Mouse (Mus musculus) mouse trophoblast stem cell (cell line): ENCODE data around the gene Cd52.
"Not testable (repeated sequence)": the region's sequence is repeated elsewhere in the genome, so short reads cannot be mapped to it uniquely, and the experiment has no call there.

Source experiments
- in situ Hi-C, 2 experiments: fragments of 300-500 bp; cut with MseI, MboI; formaldehyde crosslinking; loops; 2 replicates in 1 of 2; 3 replicates in 1 of 2; pipeline ENCODE4 v1.15.1; 2025

Gene Cd52

DNA sequence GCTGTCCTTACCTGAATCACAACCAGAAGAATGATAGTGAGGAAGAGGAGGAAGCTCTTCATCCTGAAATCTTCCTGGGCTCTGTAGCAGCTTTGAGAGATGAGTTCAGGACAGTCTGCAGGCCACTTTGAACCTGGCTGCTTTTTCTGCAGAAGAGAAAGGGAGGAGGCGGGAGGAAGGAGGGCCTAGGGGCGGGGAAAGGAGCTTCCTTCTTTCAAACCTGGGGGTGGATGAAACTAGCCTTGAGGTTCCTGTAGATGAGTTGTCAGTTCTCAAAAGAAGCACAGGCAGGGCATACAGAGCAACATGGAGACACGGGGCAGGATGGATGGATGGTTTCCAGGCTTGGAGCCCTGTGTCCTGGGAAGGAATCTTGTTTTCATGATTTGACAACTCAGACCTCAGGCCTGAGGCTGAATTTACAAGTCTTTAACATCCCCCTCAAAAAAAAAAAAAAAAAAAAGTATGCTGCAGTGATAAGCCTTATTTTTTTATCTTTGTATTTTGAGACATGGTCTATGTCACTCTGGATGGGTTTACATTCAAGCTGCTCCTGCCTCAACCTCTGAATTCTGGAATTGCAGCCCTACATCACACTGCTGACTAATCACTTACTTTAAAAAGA lies at the start of gene Cd52:
Gene Cd52 (minus strand): TSS at position 160 of the 625 bp plus-strand sequence.
- in situ Hi-C loops = loop anchor here (5.0 kb wide), 2 partner anchors 32 to 37 kb away; partner anchors contain the start of gene Sh3bgrl3 (in 1 of the 2)

DNA sequence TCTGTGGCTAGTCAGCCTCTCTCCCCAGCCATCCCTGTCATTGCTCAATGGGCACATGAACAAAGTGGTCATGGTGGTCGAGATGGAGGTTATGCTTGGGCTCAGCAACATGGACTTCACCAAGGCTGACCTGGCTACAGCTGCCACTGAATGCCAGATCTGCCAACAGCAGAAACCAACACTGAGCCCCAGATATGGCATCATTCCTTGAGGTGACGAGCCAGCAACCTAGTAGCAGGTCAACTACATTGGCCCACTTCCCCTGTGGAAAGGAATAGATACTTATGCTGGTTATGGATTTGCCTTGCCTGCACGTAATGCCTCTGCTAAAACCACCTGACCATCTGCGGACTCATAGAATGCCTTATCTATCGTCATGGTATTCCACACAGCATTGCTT lies 49.4 kb upstream of the Cd52 start:
- in situ Hi-C loops = not testable (repeated sequence)

DNA sequence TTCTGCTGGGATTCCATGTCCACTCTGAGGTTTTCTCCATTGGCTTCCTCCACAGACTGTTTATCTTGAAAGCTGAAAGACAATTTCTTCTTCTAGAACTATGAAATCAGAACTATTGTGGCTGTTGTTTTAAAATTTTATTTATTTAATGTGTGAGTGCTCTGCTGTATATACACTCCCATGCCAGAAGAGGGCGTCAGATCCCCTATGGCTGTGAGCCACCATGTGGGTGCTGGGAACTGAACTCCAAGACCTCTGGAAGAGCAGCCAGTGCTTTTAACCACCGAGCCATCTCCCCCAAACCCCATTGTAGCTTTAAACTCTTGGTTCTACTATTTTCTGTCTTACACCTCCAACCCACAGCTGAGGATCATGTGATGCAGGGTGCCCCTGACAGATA lies 44.0 kb upstream of the Cd52 start:
- in situ Hi-C loops = no loop called here

DNA sequence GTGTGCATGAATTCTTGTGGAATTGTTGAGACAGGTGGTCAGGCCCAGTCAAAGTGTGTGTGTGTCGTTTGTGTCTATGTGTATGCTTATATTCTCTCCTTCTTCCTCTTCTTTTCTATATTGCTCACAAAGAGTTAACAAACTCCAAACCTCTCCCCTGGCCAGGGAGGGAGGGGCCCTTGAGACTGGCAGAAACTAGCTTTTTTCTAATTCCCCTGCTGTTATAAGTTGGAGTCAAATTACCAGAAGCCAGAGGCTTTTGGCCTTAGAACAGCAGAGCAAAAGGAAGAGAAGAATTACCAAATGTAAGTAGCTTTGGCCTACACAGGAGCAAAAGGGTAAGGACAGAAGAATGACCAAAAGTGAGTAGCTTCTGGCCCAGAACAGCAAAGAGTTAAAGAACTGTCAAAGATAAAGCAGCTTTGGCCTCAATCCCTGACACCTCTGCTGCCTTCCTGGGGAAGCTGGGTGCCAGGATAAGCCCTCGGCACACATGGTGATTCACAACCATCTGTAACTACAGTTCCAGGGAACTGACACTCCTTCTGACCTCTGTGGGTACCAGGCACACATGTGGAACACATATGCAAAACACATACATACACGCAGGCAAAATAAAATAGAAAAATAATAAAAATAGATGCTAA lies 41.5 kb upstream of the Cd52 start:
- in situ Hi-C loops = no loop called here

DNA sequence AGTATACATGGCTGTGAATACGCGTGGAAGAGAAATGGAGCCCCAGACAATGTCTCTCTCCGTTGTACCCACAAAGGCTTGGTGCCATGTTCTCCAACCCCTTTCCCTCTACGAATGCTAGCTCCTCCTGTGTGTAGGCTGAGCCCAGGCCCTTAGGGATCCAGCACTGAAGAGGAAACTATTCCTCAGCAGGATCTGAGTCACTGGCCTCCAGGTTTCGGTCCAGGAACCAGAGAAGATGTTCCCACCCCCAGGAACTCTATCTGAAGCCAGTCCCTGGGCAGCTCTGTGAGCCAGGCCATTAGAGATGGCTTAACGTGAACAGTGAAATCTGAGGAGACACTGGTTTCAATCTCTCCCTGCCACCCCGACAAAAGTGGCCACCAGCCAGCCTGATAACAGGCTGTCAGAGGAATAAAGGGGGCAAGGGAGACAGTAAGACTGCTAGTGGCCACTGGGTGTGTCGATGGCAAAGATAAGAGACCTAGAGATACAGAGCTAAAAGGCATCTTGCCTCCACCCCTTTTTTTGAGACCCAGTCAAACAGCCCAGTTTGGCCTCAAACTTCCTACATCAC lies 37.7 kb upstream of the Cd52 start:
- in situ Hi-C loops = loop anchor here in 1 of 2 experiments (5.0 kb wide), 1 partner anchor 40 kb away; no protein-coding TSS in a partner anchor

DNA sequence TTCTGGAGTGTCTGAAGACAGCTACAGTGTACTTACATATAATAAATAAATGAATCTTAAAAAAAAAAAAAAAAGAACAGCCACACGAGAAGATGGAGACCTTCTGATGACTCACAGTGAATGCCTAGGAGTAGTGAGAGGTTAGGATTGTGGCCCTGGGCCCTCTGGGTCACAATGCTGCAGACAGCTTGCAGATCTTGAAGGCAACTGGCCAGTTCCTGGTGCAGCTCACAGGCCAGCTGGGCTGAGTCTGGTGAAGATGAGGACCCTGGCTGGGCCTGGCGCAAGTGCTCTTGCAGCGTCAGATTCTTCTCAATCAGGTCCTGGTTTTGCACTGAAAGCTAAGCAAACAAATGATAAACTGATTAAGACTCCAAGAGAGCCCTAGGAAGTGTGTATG lies 37.2 kb upstream of the Cd52 start:
- in situ Hi-C loops = loop anchor here in 1 of 2 experiments (5.0 kb wide), 1 partner anchor 40 kb away; no protein-coding TSS in a partner anchor

DNA sequence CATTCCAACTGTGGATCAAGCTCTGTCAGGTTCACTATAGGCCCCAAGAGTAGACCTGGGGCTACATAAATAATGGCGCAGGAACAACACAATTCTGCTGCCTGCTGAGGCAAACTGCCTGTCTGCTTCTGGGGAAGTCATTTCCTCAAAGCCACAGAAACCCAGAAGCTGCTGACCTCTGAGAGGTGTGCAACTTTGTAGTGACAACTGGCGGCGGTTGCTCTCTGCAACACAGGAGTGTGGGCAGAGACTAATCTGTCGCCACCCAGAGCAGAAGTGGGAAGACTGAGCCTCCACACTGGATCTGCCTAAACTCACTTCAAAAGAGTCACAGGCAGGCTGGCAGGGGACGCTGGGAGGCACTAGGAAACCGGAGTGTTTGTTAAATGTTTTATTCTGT lies 34.6 kb upstream of the Cd52 start:
- in situ Hi-C loops = loop anchor here in 1 of 2 experiments (5.0 kb wide), 1 partner anchor 37 kb away; no protein-coding TSS in a partner anchor

DNA sequence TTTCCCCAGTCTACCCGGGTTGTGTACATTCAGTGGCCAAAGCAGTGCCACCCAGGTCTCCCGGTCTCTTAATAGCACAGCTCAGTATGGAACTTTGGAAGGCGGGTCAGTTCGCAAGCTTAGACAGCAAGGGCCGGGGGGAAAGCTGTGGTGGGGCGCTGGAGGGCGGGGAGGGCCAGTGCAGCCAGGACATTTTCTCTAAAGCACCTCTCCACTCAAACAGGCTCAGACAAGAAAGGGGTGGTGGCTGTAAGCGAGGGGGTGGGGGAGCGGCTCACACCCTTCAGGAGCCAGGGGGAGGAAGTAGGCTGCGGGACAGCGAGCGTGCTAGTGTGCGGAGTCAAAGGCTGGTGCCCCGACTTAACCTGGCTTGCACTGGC lies 34.1 kb upstream of the Cd52 start:
- in situ Hi-C loops = loop anchor here in 1 of 2 experiments (5.0 kb wide), 1 partner anchor 37 kb away; no protein-coding TSS in a partner anchor

DNA sequence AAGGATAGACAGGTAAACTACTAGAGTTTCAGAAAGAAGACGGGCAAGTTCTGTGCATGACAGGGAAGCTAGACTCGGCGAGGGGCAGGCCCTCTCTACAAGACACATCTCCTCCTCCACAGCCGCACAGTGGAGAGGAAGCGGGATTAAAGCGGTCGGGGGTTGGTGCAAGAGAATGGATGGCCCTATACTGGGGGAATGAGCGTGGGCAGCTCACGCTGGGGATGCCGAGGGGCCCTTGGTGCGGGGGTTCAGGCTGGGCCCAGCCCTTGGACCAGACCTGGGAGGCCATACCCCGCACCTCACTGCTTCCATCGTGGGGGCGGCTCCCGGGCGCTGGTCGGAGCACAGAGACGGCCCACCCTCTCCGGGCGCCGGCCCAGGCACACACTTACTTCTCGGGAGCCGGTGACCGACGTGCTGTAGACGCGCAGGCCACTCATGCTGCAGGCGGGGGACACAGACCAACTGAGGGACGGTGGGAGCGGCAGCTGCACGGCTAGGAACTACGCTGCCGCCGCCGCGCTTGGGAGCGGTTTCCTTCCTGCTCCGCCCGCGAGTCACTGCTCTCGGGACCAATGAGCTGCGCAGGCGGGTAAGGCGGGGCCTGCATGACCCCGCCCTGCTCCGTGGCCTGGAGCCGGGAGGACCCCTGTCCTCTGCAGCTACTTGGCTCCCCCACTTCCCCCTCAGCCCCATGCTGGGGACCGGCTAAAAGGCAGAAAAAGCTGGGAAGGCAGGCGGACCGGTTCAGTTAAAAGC lies 33.5 kb upstream of the Cd52 start, which contains the start of gene Sh3bgrl3:
Gene Sh3bgrl3 (minus strand): TSS at position 569 of the 762 bp plus-strand sequence.
- in situ Hi-C loops = loop anchor here in 1 of 2 experiments (5.0 kb wide), 1 partner anchor 36 kb away; no protein-coding TSS in a partner anchor

DNA sequence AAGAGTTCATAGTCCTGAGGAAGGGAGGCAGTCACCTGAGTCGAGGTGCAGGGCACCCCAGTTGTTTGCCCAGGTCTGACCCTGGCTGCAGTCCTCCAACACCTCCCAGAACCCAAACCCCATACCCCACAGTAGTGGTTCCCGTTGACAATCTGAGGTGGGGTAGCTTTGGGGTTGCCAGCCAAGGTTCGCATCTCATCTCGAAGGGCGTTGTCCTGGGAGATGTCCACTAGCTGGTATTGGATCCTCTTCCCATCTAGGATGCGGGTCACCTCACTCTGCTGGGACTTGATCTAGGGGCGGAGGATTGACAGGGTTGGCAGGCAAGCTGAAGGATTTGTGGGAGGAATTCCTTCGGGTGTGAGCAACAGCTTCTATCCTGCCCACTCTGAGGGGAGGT lies 32.9 kb upstream of the Cd52 start:
- in situ Hi-C loops = loop anchor here in 1 of 2 experiments (5.0 kb wide), 1 partner anchor 35 kb away; no protein-coding TSS in a partner anchor

DNA sequence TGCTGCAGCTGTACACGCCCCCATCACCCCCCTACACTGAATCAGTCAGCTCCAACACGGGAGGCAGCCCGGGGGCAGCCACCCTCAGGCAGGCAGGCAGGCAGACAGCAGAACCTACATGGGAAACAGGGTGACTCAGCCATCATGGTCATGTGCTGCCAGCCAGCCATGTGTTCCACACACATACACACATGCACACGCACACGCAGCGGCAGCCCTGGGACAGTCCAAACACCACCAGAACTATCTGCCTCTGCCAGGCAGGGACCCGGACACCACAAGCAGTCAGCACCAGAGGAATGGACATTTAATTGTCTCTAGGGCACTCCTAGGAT lies 32.2 kb upstream of the Cd52 start:
- in situ Hi-C loops = loop anchor here in 1 of 2 experiments (5.0 kb wide), 1 partner anchor 35 kb away; no protein-coding TSS in a partner anchor

DNA sequence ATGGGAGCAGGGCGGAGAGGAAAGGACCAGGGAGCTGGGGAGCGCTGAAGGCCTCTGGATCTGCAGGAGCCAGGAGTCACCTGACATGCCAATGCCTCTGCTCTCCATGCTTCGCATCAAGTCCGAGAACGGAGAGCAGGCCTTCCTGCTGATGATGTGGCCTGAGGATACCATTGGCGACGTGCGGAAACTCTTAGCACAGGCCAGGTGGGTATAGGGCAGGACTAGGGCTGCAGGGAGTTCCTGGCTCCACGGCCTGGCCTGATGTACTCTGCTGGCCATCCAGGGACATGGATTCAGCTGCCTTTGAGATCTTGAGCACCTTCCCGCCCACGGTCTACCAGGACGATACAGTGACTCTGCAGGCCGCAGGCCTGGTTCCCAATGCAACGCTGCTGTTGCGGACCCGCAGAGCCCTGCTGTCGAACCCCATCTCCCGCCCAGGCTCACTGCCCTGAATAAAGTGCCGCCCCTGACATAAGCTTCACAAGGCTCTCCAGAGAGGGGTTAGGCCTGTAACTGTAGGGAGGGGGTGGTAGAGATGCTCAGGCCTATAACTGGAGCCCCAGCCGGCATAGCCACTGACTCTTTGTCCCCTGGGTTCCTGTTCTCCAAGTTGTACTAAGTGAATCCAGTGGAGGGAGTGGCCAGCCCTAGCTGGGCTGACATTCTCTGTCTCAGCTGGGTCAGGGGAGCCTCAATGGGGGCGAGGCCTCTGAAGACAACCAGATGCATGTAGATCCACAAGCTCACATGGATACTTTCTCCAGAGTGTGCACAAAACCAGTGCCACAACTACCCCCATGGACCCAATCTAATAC lies 31.6 kb upstream of the Cd52 start:
- in situ Hi-C loops = loop anchor here in 1 of 2 experiments (5.0 kb wide), 1 partner anchor 34 kb away; no protein-coding TSS in a partner anchor

DNA sequence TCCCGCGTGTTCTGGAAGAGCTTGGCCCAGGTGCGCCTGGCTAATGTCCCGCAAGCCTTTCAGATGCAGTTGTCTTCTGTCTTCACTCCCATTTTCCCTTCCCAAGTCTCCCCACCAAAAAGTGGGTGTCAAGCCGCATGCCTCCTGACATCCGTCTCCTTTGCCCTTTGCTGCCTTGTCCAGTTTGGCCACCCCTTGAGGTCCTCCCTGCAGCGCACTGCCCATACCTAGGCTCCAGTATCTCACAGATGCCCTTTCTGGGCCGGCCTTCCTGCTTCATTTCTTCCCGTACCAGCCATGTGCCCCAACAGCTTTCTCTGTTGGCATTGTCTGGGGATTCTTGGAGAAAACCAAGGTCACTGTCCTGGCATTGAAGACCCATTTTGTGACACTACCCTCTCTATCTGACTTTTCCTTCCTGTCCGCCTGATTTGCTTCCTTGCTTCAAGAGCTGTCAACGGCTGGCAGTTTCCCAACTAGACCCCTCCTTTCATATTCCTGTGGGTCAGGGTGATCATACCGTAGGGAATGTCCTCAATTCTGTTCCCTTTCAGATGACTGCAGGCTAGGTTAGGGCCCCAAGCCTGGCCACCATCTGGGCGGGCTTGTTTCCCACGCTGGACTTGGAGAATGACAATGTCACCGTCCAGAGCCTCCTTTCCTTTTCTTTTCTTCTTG lies 30.6 kb upstream of the Cd52 start:
- in situ Hi-C loops = loop anchor here in 1 of 2 experiments (5.0 kb wide), 1 partner anchor 33 kb away; no protein-coding TSS in a partner anchor

DNA sequence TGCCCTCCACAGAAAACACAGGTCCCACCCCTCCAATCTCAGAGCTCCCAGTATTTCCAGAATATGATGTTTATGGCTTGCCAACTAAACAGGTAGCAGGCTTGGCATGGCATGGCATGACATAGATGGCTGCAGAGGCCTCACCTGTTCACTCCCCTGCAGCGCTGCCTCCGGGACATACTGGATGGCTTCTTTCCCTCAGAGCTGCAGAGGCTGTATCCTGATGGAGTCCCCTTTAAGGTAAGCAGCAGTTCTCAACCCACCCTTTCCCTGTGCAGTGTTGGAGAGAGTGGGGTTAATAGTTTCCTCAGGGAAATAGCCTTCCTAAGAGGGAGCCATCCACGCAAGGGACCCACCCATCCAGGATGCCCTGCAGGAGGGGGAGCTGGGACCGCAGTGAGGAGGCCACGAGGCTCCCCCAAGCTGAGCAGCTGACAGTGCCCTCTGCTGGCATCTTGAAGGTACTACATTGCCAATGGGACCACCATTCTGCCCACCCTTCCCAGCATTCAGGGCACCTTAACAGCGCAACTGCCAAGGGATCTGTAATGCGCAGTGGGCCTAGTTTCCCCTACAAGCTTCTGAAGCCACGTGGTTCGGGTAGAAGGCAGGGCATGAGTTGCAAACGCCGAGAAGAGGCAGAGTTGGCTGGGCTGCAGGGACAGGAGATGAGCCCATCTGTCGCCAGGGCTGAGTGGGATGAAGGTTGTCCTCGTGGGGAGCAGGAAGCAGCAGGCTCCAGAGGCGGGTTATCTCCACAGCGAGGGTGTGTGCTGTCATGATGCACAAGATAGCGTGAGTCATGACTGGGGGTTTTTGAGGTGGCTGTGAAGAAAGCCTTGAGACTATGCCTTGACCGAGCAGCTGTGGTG lies 29.0 kb upstream of the Cd52 start:
- in situ Hi-C loops = no loop called here

DNA sequence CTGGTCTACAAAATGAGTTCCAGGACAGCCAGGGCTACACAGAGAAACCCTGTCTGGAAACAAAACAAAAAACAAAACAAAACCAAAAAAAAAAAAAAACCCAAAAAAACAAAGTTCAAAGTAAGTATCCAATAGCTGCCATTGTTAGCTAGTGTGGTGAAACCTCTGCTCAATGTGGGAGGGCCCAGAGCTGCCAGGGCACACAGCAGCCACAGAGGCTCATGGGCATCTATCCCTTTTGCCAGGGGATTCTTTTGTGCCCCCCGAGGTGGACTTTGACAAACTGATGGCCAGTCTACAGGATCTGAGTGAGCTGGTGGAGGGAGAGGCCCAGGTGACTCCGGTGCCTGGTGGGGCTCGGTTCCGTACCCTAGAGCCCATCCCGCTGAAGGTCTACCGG lies 28.3 kb upstream of the Cd52 start:
- in situ Hi-C loops = no loop called here

DNA sequence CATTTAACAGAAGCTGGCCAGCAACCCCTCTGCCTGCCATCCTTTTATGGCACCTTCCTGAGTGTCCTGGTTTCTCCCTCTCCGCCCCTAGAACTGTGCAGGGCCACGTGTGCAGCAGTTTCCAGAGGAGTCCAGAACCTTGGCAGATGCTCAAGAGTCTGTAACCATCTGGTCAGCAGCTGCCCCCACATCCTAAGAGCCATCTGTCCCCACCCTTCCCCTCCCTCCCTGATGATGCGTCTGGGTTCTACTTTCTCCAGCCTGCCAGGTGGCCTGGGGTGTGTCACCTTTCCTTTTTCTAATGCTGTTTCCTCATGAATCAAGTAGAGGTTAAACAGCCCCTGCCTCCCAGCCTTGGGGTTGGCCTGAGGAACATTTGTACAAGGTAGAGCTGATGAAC lies 27.4 kb upstream of the Cd52 start:
- in situ Hi-C loops = no loop called here

DNA sequence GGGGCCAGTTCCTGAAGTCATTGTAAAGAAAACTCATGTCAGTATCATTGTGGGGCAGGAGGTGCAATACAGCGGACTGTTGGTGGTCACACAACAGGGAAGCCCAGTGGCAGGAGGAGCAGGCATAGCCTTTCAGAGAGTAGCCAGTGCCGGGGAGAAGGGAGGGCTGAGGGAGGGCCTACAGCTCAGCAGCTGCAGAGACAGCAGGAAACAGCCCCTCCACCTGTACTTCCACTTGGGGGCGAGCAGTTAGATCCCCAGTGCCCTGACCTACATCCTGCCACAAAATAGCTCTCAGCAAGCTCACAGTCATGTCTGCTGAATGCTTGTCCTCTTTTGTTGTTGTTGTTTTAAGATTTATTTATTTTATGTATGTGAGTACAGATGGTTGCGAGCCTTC lies 26.7 kb upstream of the Cd52 start:
- in situ Hi-C loops = no loop called here

DNA sequence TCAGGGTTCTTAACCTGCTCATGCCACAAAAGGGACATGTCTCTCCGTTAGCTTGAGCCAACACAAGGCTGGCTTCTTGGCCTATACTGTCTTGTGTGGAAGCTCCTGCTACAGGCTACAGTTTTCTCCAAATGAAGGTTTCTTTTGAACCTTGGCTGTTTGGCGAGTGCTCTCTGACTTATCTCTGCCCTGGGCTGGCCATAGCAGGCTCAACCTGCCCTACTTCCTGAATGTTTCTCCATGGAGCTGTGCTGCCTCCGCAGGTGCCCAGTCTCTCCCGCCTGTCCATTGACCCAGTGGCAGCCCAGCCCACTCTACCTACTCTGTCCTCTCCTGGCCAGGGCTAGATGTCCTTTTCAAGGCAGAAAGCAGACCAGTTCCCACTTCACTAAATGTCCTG lies 26.0 kb upstream of the Cd52 start:
- in situ Hi-C loops = no loop called here

DNA sequence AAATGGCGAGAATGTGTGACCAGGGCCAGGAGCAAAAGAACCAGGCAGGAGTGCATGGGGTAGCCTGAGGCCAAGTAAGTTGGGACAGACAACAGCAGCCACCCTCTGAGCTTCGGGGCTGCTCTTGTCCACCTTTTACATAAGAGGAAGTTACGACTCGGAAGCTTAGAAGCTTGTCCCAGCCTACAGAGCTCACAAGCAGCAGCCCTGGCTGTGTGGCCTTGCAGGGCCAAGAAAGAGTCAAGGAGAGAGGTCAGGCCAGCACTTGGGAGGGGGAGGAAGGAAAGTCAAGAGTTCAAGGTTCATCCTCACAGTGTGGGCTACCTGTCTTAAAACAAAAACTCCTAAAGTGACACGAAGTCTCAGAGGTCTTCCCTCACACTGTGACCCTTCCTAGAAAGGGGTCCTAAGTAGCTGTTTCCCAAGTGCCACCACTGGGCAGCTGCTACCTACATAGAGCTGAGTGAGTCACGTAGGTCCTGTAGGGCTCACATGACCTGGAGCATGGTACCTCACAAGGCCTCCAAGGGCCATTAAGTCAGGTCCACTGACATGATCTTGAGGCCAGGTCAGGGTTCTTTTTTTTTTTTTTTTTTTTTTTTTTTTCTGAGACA lies 25.4 kb upstream of the Cd52 start:
- in situ Hi-C loops = no loop called here
